Mouse (Mus musculus): ENCODE data around the gene Prdx3. TPM values are rescaled to one million over a fixed set of nuclear protein-coding genes. Genes with fewer than 3 reads are reported as not detected.

The Prdx3 gene
- total RNA-seq, 1 experiment, result 43.9 TPM

DNA sequence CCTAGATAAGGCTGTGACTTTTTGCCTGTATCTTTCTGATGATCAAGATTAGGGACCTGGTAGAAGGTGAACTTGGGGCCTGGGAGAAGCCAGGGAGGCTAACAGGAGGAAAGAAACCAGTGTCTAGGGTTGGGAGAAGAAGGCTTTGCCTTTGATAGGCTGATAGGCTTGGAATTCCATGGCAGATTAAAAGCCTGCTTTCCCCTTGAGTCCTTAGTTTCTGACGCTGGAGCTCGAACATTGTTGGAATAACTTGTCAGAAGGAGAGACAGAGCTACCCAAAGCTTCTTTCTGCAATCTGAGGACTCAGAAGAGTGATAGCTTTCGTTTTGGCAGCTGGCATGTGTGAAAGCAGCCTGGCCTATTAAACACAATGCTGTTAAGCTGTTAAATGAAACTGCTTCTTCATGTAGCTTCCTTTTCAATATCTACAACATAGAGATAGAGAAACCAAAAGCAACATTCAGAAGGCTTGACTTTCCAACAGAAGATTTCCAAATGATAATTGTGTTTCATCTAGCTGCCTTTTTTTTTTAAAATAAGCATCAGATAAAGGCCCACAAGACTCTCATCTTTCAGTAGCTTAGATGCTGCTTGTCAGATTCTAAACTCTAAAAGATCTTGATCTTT, 21.0 kb upstream of the Prdx3 start:
- Histone ChIP-seq H3K4me3 (ENCODE audit: insufficient read depth in 1 of 2, low read depth in 1 of 2, low read length in 2 of 2, poor library complexity in 1 of 2, severe bottlenecking in 1 of 2) (no peak overlapping the region), H3K27ac (ENCODE audit: insufficient read depth, low read depth, low read length, poor library complexity, severe bottlenecking) (no peak overlapping the region), H3K4me1 (ENCODE audit: control insufficient read depth in 2 of 2, insufficient read depth in 2 of 2, low read length in 2 of 2, poor library complexity in 1 of 2) (no peaks in the 10 kb centered on the region), H3K9me3 (ENCODE audit: control insufficient read depth, insufficient read depth, low read depth, low read length) (no peaks in the 10 kb centered on the region), H3K36me3 (ENCODE audit: control insufficient read depth, insufficient read depth, low read length, poor library complexity, severe bottlenecking) (no peaks in the 10 kb centered on the region), H3K9ac (ENCODE audit: insufficient read depth, low read depth, low read length, poor library complexity, severe bottlenecking) (no peak overlapping the region)
- no peak for TF ChIP-seq CHD2 (IDR thresholded peaks at IDR 0.05; ENCODE audit: low read depth, low read length)
- TF ChIP-seq MAFK (IDR thresholded peaks at IDR 0.05; ENCODE audit: insufficient read depth, low read depth, low read length), result no peak
- TF ChIP-seq ZC3H11A (IDR thresholded peaks at IDR 0.05; ENCODE audit: borderline replicate concordance, low read depth, low read length), result no peak
- no peak for TF ChIP-seq ZNF384 (IDR thresholded peaks at IDR 0.05; ENCODE audit: low read depth, low read length)
- no peak for TF ChIP-seq HCFC1 (IDR thresholded peaks at IDR 0.05; ENCODE audit: borderline replicate concordance, insufficient read depth, low read length)
- no peak for DNase-seq (ENCODE audit: low read depth, low spot score)
- in situ Hi-C loops (cut with MboI; ENCODE audit: low sequenced_read_pairs in 2 of 2, unreplicated experiment in 2 of 2), result no loop called here

DNA sequence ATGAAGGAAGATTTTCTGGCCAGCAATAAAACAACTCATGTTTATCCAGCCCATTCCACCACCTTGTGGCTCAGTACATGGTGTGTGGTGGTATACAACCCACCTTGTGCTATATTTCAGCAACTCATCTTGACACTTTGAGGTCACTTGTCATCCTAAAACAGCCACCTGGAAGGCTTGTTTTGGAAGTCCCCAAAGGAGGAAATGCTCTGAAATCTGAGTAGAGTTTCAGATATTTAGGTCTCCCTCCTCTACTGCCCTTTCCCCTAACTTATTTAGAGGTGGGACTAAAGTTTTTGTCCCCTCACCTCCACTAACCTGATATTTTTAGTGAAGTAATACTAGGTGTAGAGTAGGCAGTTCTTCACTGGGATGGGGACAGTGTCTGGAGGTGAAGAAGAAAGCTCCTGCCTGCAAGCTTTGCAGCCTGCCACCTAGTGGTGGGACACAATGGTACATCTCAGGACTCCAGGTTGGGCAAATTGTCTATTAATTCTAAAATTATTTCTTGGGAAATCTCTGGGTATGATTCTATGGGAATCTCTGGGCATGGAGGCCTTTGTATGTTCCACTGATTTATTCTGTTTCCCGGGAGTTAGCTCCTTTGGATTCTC, 17.7 kb upstream of the Prdx3 start:
- Histone ChIP-seq H3K4me1 (ENCODE audit: control insufficient read depth in 2 of 2, insufficient read depth in 2 of 2, low read length in 2 of 2, poor library complexity in 1 of 2) (no peaks in the 10 kb centered on the region), H3K27ac (ENCODE audit: insufficient read depth, low read depth, low read length, poor library complexity, severe bottlenecking) (no peak overlapping the region), H3K36me3 (ENCODE audit: control insufficient read depth, insufficient read depth, low read length, poor library complexity, severe bottlenecking) (no peaks in the 10 kb centered on the region), H3K9me3 (ENCODE audit: control insufficient read depth, insufficient read depth, low read depth, low read length) (no peaks in the 10 kb centered on the region), H3K4me3 (ENCODE audit: insufficient read depth in 1 of 2, low read depth in 1 of 2, low read length in 2 of 2, poor library complexity in 1 of 2, severe bottlenecking in 1 of 2) (no peak overlapping the region), H3K9ac (ENCODE audit: insufficient read depth, low read depth, low read length, poor library complexity, severe bottlenecking) (no peak overlapping the region)
- no peak for TF ChIP-seq MAFK (IDR thresholded peaks at IDR 0.05; ENCODE audit: insufficient read depth, low read depth, low read length)
- in situ Hi-C loops (cut with MboI; ENCODE audit: low sequenced_read_pairs in 2 of 2, unreplicated experiment in 2 of 2), result no loop called here
- peak; percentile 55 for DNase-seq (ENCODE audit: low read depth, low spot score)

DNA sequence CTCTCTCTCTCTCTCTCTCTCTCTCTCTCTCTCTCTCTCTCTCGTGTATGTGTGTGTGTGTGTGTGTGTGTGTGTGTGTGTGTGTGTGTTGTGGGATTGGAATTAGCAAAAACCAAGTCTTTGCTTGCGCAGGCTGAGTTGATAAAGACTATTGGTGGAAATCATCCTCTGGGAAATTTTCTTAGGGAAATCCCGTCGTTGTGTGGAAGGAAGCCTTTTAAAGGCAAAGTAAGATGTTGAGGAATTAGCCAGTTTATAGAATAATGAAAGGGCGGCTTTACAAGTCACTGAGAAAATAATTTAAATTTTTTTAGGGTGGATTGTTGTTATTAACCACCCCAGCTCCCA, 16.7 kb upstream of the Prdx3 start:
- no peaks in the 10 kb centered on the region for H3K4me1 ChIP-seq (ENCODE audit: control insufficient read depth in 2 of 2, insufficient read depth in 2 of 2, low read length in 2 of 2, poor library complexity in 1 of 2)
- H3K27ac ChIP-seq (ENCODE audit: insufficient read depth, low read depth, low read length, poor library complexity, severe bottlenecking), result no peak overlapping the region
- no peaks in the 10 kb centered on the region for H3K9me3 ChIP-seq (ENCODE audit: control insufficient read depth, insufficient read depth, low read depth, low read length)
- no peaks in the 10 kb centered on the region for H3K36me3 ChIP-seq (ENCODE audit: control insufficient read depth, insufficient read depth, low read length, poor library complexity, severe bottlenecking)
- DNase-seq (ENCODE audit: low read depth, low spot score), result no peak
- in situ Hi-C loops (cut with MboI; ENCODE audit: low sequenced_read_pairs in 2 of 2, unreplicated experiment in 2 of 2), result no loop called here
- H3K4me3 ChIP-seq (ENCODE audit: insufficient read depth in 1 of 2, low read depth in 1 of 2, low read length in 2 of 2, poor library complexity in 1 of 2, severe bottlenecking in 1 of 2), result 0 out of 4 replicates have a peak overlapping the region, but pooled peaks of 1 of the 2 experiments have one; percentile 15
- no peak overlapping the region for H3K9ac ChIP-seq (ENCODE audit: insufficient read depth, low read depth, low read length, poor library complexity, severe bottlenecking)
- no peak for TF ChIP-seq CHD2 (IDR thresholded peaks at IDR 0.05; ENCODE audit: low read depth, low read length)
- no peak for TF ChIP-seq HCFC1 (IDR thresholded peaks at IDR 0.05; ENCODE audit: borderline replicate concordance, insufficient read depth, low read length)
- no peak for TF ChIP-seq ZC3H11A (IDR thresholded peaks at IDR 0.05; ENCODE audit: borderline replicate concordance, low read depth, low read length)
- TF ChIP-seq MAFK (IDR thresholded peaks at IDR 0.05; ENCODE audit: insufficient read depth, low read depth, low read length), result no peak
- no peak for TF ChIP-seq ZNF384 (IDR thresholded peaks at IDR 0.05; ENCODE audit: low read depth, low read length)

DNA sequence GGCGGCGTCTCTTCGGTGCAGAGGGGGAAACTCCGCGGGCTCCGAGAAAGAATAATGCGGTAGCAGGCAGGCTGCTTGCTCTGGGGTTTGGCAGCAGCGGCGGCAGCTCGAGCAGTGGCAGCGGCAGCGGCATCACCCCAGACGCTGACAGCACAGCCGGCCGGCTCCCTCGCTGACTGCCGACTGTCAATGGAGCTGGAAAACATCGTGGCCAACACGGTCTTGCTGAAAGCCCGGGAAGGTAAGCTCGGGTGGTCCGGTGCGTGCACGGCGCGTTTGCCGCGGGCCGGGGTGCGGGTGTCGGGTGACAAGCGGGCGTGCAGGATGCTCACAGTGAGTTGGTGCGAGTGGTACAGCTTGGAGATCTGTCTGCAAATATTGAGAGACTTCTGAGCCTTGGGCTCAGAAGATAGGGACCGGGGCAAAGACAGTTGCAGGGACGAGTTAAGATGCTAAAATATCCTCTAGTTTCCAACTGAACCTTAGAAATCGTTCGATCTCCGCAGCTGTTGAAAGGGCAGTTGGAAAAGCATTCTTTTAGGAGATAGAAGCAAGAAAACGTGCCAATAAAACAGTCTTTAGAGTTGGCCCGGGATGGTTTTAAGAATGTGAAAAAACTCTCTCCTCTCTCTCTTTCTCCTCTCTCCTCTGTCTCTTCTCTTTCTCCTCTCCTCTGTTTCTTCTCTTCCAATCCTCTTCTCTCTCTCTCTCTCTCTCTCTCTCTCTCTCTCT, 16.2 kb upstream of the Prdx3 start:
- H3K27ac ChIP-seq (ENCODE audit: insufficient read depth, low read depth, low read length, poor library complexity, severe bottlenecking), result no peak overlapping the region
- H3K9me3 ChIP-seq (ENCODE audit: control insufficient read depth, insufficient read depth, low read depth, low read length), result no peaks in the 10 kb centered on the region
- in situ Hi-C loops (cut with MboI; ENCODE audit: low sequenced_read_pairs in 2 of 2, unreplicated experiment in 2 of 2), result no loop called here
- no peak for DNase-seq (ENCODE audit: low read depth, low spot score)
- no peaks in the 10 kb centered on the region for H3K36me3 ChIP-seq (ENCODE audit: control insufficient read depth, insufficient read depth, low read length, poor library complexity, severe bottlenecking)
- H3K4me1 ChIP-seq (ENCODE audit: control insufficient read depth in 2 of 2, insufficient read depth in 2 of 2, low read length in 2 of 2, poor library complexity in 1 of 2), result no peaks in the 10 kb centered on the region
- TF ChIP-seq HCFC1 (IDR thresholded peaks at IDR 0.05; ENCODE audit: borderline replicate concordance, insufficient read depth, low read length), result no peak
- no peak for TF ChIP-seq ZNF384 (IDR thresholded peaks at IDR 0.05; ENCODE audit: low read depth, low read length)
- no peak for TF ChIP-seq CHD2 (IDR thresholded peaks at IDR 0.05; ENCODE audit: low read depth, low read length)
- TF ChIP-seq ZC3H11A (IDR thresholded peaks at IDR 0.05; ENCODE audit: borderline replicate concordance, low read depth, low read length), result no peak
- TF ChIP-seq MAFK (IDR thresholded peaks at IDR 0.05; ENCODE audit: insufficient read depth, low read depth, low read length), result no peak
- peak overlapping the region; percentile 68 for H3K9ac ChIP-seq (ENCODE audit: insufficient read depth, low read depth, low read length, poor library complexity, severe bottlenecking)
- peak overlapping the region; percentile 83 to 100 for H3K4me3 ChIP-seq (ENCODE audit: insufficient read depth in 1 of 2, low read depth in 1 of 2, low read length in 2 of 2, poor library complexity in 1 of 2, severe bottlenecking in 1 of 2)
